Mouse (Mus musculus): ENCODE data around the gene 2210407C18Rik.

- TF ChIP-seq UBTF (IDR thresholded peaks at IDR 0.05; ENCODE audit: low read depth, low read length) (no peak), POLR2A (IDR thresholded peaks at IDR 0.05; ENCODE audit: low read depth, low read length) (no peak), CTCF (conservative IDR thresholded peaks at IDR 0.05 in 1 of 2, IDR thresholded peaks at IDR 0.05 in 1 of 2; ENCODE audit: low read depth in 2 of 2, low read length in 2 of 2) (no peak), JUND (conservative IDR thresholded peaks at IDR 0.05; ENCODE audit: low read depth, low read length) (no peak), USF1 (IDR thresholded peaks at IDR 0.05; ENCODE audit: low read depth, low read length) (no peak), ZNF384 (IDR thresholded peaks at IDR 0.05; ENCODE audit: low read depth, low read length) (no peak), TCF12 (IDR thresholded peaks at IDR 0.05; ENCODE audit: low read depth, low read length) (no peak), ELF1 (IDR thresholded peaks at IDR 0.05; ENCODE audit: low read depth, low read length) (no peak)
These were observed 27.1 kb downstream of the 2210407C18Rik start for GRCm38 (mm10) chr11:58588620-58589250.

Measured in CH12.LX (cell line).